Mouse (Mus musculus): ENCODE measurements at regions not wholly inside any gene's neighbourhood (a gene's known extent, or its start where the extent isn't known, plus 50 kb on each side); places are given as distances from the start of the nearest gene placed in this dataset.

GRCm38 (mm10) chrX:14639378-14639777 is 428.4 kb downstream of the H2al1n start:
- Histone ChIP-seq H3K27me3 (ENCODE audit: control insufficient read depth in 1 of 2, insufficient read depth in 2 of 2, low read length in 2 of 2) (no peaks in the 10 kb centered on the region), H3K4me3 (ENCODE audit: control insufficient read depth in 1 of 2, insufficient read depth in 1 of 2, low read depth in 2 of 2, low read length in 2 of 2) (peak overlapping the region in 1 of 2 experiments; percentile 20; a peak in 1 of 4 replicates), H3K9ac (ENCODE audit: control insufficient read depth, low read depth, low read length, poor library complexity, severe bottlenecking) (peak overlapping the region; percentile 9; the same call in 1 of the 2 replicates), H3K27ac (ENCODE audit: control insufficient read depth, low read depth, low read length) (peak overlapping the region; percentile 65), H3K4me1 (ENCODE audit: control insufficient read depth in 1 of 2, insufficient read depth in 2 of 2, low read length in 2 of 2) (peaks cover 4% of the 10 kb centered on the region in 2 experiments; a peak in 3 of 4 replicates), H3K9me3 (replicated peaks; ENCODE audit: insufficient read depth, low read length) (no peaks in the 10 kb centered on the region), H3K36me3 (ENCODE audit: control insufficient read depth in 1 of 2, insufficient read depth in 2 of 2, low read length in 2 of 2) (peaks cover 0 to 13% of the 10 kb centered on the region in 2 experiments; a peak in 2 of 4 replicates), H3K79me2 (ENCODE audit: control insufficient read depth, insufficient read depth, low read length, poor library complexity) (no peaks in the 10 kb centered on the region)
- DNase-seq (ENCODE audit: low read depth, low spot score), result peak; percentile 87
- TF ChIP-seq TAL1 (IDR thresholded peaks at IDR 0.05; ENCODE audit: low read length), result no peak; the same call in 1 of the 2 replicates
- no peak for TF ChIP-seq POLR2A (IDR thresholded peaks at IDR 0.05; ENCODE audit: control insufficient read depth in 1 of 2, insufficient read depth in 1 of 2, low read depth in 1 of 2, low read length in 2 of 2, poor library complexity in 1 of 2)
- TF ChIP-seq TCF12 (IDR thresholded peaks at IDR 0.05; ENCODE audit: low read depth, low read length), result peak; percentile 81
- TF ChIP-seq USF1 (IDR thresholded peaks at IDR 0.05; ENCODE audit: low read depth, low read length), result no peak
- 0 out of 2 replicates have a peak, but pooled peaks have one; percentile 25 for TF ChIP-seq TBP (IDR thresholded peaks at IDR 0.05; ENCODE audit: low read depth, low read length)
- TF ChIP-seq HCFC1 (IDR thresholded peaks at IDR 0.05; ENCODE audit: low read depth, low read length), result no peak
- no peak for TF ChIP-seq SMC3 (IDR thresholded peaks at IDR 0.05; ENCODE audit: low read depth, low read length)
- peak; percentile 45 for TF ChIP-seq MAX (IDR thresholded peaks at IDR 0.05; ENCODE audit: low read length)
- no peak for TF ChIP-seq MEF2A (IDR thresholded peaks at IDR 0.05; ENCODE audit: extremely low read depth, insufficient replicate concordance, low read depth, low read length, poor library complexity, severe bottlenecking)
- no peak for TF ChIP-seq UBTF (IDR thresholded peaks at IDR 0.05; ENCODE audit: borderline replicate concordance, insufficient read depth, low read depth, low read length)
- 0 out of 2 replicates have a peak, but pooled peaks have one; percentile 12 for TF ChIP-seq ELF1 (IDR thresholded peaks at IDR 0.05; ENCODE audit: low read depth, low read length)
- no peak for TF ChIP-seq CTCF (IDR thresholded peaks at IDR 0.05 in 2 of 3, conservative IDR thresholded peaks at IDR 0.05 in 1 of 3; ENCODE audit: control insufficient read depth in 1 of 3, insufficient read depth in 1 of 3, low read depth in 2 of 3, low read length in 3 of 3, poor library complexity in 1 of 3, severe bottlenecking in 1 of 3)
- TF ChIP-seq RAD21 (IDR thresholded peaks at IDR 0.05; ENCODE audit: low read depth, low read length), result no peak
- TF ChIP-seq JUND (IDR thresholded peaks at IDR 0.05; ENCODE audit: low read depth, low read length), result no peak
- TF ChIP-seq ZNF384 (IDR thresholded peaks at IDR 0.05; ENCODE audit: low read depth, low read length), result peak; percentile 67; the same call in 1 of the 2 replicates
- TF ChIP-seq MYB (IDR thresholded peaks at IDR 0.05; ENCODE audit: low read depth, low read length), result no peak
- TF ChIP-seq ETS1 (IDR thresholded peaks at IDR 0.05; ENCODE audit: low read depth, low read length), result peak; percentile 77
- peak; percentile 86 to 91 for TF ChIP-seq EP300 (IDR thresholded peaks at IDR 0.05; ENCODE audit: low read depth in 1 of 2, low read length in 2 of 2)
- no peak; the same call in 1 of the 2 replicates for TF ChIP-seq GABPA (IDR thresholded peaks at IDR 0.05; ENCODE audit: low read depth, low read length)
- peak; percentile 17; the same call in 1 of the 2 replicates for TF ChIP-seq ZKSCAN1 (IDR thresholded peaks at IDR 0.05; ENCODE audit: low read depth, low read length)
- TF ChIP-seq KAT2A (conservative IDR thresholded peaks at IDR 0.05; ENCODE audit: low read depth, low read length), result no peak
- TF ChIP-seq NRF1 (IDR thresholded peaks at IDR 0.05; ENCODE audit: insufficient read depth, low read depth, low read length, poor library complexity, severe bottlenecking), result no peak
- no peak for TF ChIP-seq E2F4 (IDR thresholded peaks at IDR 0.05; ENCODE audit: borderline replicate concordance, low read depth, low read length)
- peak; percentile 29; the same call in 1 of the 2 replicates for TF ChIP-seq CHD2 (IDR thresholded peaks at IDR 0.05; ENCODE audit: low read length)
- TF ChIP-seq MYC (IDR thresholded peaks at IDR 0.05; ENCODE audit: low read depth, low read length), result 0 out of 2 replicates have a peak, but pooled peaks have one; percentile 52
- TF ChIP-seq POLR2AphosphoS2 (IDR thresholded peaks at IDR 0.05; ENCODE audit: low read length), result no peak
- 0 out of 2 replicates have a peak, but pooled peaks have one; percentile 37 for TF ChIP-seq MAZ (IDR thresholded peaks at IDR 0.05; ENCODE audit: low read depth, low read length)
- TF ChIP-seq CHD1 (IDR thresholded peaks at IDR 0.05; ENCODE audit: low read depth, low read length), result no peak
- TF ChIP-seq RCOR1 (IDR thresholded peaks at IDR 0.05; ENCODE audit: low read depth, low read length), result peak; percentile 57
- TF ChIP-seq GATA1 (IDR thresholded peaks at IDR 0.05; ENCODE audit: low read depth, low read length), result peak; percentile 75
- TF ChIP-seq MAFK (IDR thresholded peaks at IDR 0.05; ENCODE audit: borderline replicate concordance, low read depth, low read length), result no peak
- no peak for TF ChIP-seq USF2 (IDR thresholded peaks at IDR 0.05; ENCODE audit: borderline replicate concordance in 1 of 2, insufficient read depth in 1 of 2, low read depth in 1 of 2, low read length in 2 of 2)
- TF ChIP-seq ZC3H11A (IDR thresholded peaks at IDR 0.05; ENCODE audit: low read depth, low read length), result no peak
- no peak for TF ChIP-seq NELFE (IDR thresholded peaks at IDR 0.05; ENCODE audit: low read depth, low read length)
- TF ChIP-seq ZMIZ1 (IDR thresholded peaks at IDR 0.05; ENCODE audit: low read depth, low read length), result no peak
- 0 out of 2 replicates have a peak, but pooled peaks have one; percentile 42 for TF ChIP-seq MXI1 (IDR thresholded peaks at IDR 0.05; ENCODE audit: low read depth, low read length)
- peak; percentile 56 for TF ChIP-seq SIN3A (IDR thresholded peaks at IDR 0.05; ENCODE audit: low read length)

Data from MEL (cell line).